Mouse (Mus musculus): ENCODE data around the gene Cldn20.

The Cldn20 gene

GRCm38 (mm10) chr17:3529523-3529922 is 2.8 kb upstream of the Cldn20 start:
- in situ Hi-C loops (cut with MboI, MseI) = no loop called here

GRCm38 (mm10) chr17:3530549-3530948 is 1.8 kb upstream of the Cldn20 start:
- in situ Hi-C loops (cut with MboI, MseI) = loop anchor here (5.0 kb wide), 1 partner anchor 473 kb away; no protein-coding TSS in a partner anchor

GRCm38 (mm10) chr17:3531641-3532040 is 713 bp upstream of the Cldn20 start:
- in situ Hi-C loops (cut with MboI, MseI) = loop anchor here (5.0 kb wide), 1 partner anchor 474 kb away; no protein-coding TSS in a partner anchor

GRCm38 (mm10) chr17:3533425-3533824 is 1.1 kb downstream of the Cldn20 start:
- in situ Hi-C loops (cut with MboI, MseI) = loop anchor here (5.0 kb wide), 1 partner anchor 476 kb away; no protein-coding TSS in a partner anchor

GRCm38 (mm10) chr17:3540304-3540703 is 8.0 kb downstream of the Cldn20 start:
- in situ Hi-C loops (cut with MboI, MseI) = no loop called here

GRCm38 (mm10) chr17:3541033-3541432 is 8.7 kb downstream of the Cldn20 start:
- in situ Hi-C loops (cut with MboI, MseI) = no loop called here

- in situ Hi-C loops (cut with MboI, MseI) = no loop called here
Measured at GRCm38 (mm10) chr17:3547725-3548124, 15.4 kb downstream of the Cldn20 start.

- in situ Hi-C loops (cut with MboI, MseI) = no loop called here
Measured at GRCm38 (mm10) chr17:3556251-3556650, 23.9 kb downstream of the Cldn20 start.

- in situ Hi-C loops (cut with MboI, MseI) = no loop called here
Measured at GRCm38 (mm10) chr17:3557331-3558311, 25.3 kb downstream of the Cldn20 start, which contains the start of gene Tfb1m. TSS of gene Tfb1m (minus strand) at chr17:3557781.

- in situ Hi-C loops (cut with MboI, MseI) = no loop called here
Measured at GRCm38 (mm10) chr17:3558356-3558870, 26.1 kb downstream of the Cldn20 start.

GRCm38 (mm10) chr17:3560534-3560933 is 28.2 kb downstream of the Cldn20 start:
- in situ Hi-C loops (cut with MboI, MseI) = no loop called here

GRCm38 (mm10) chr17:3562405-3562804 is 30.1 kb downstream of the Cldn20 start:
- in situ Hi-C loops (cut with MboI, MseI) = no loop called here

- in situ Hi-C loops (cut with MboI, MseI) = no loop called here
Measured at GRCm38 (mm10) chr17:3570876-3571275, 38.5 kb downstream of the Cldn20 start.

All from regulatory T cell (primary cell).